Mouse (Mus musculus) intestine, postnatal 0 days (tissue): ENCODE measurements around the gene Csnk1g2. TPM values are rescaled to one million over a fixed set of nuclear protein-coding genes. Genes with fewer than 3 reads are reported as not detected.

Experiments
- ATAC-seq: fragments of 200-750 bp; cut with Nextera tagmentation; 2 replicates; pipeline ENCODE4 v1.8.0; 2017; ENCODE audit warnings: mild to moderate bottlenecking, moderate TSS enrichment, moderate library complexity
- H3K27ac ChIP-seq: fragments of 300-500 bp; sonication (generic); 2 replicates; pipeline ENCODE4 v1.5.1; 2014; ENCODE audit warnings: mild to moderate bottlenecking, low read depth, low read length, moderate library complexity
- H3K27me3 ChIP-seq: fragments of 300-500 bp; sonication (generic); replicated peaks from 2 replicates; pipeline ENCODE4 v1.6.1; 2014; ENCODE audit warnings: low read length, mixed read lengths; ENCODE audit not compliant: control insufficient read depth, insufficient read depth
- H3K36me3 ChIP-seq: fragments of 300-500 bp; sonication (generic); 2 replicates; pipeline ENCODE4 v1.6.1; 2014; ENCODE audit warnings: mild to moderate bottlenecking, moderate library complexity; ENCODE audit not compliant: control insufficient read depth, insufficient read depth
- H3K4me1 ChIP-seq: fragments of 300-500 bp; sonication (generic); replicated peaks from 2 replicates; pipeline ENCODE4 v1.6.1; 2014; ENCODE audit warnings: antibody characterized with exemption, low read length, mixed read lengths; ENCODE audit not compliant: control insufficient read depth, insufficient read depth
- H3K4me2 ChIP-seq: fragments of 300-500 bp; sonication (generic); replicated peaks from 2 replicates; pipeline ENCODE4 v1.6.1; 2014; ENCODE audit warnings: low read depth, mild to moderate bottlenecking, moderate library complexity
- H3K4me3 ChIP-seq: fragments of 300-500 bp; sonication (generic); 2 replicates; pipeline ENCODE4 v1.5.1; 2014; ENCODE audit warnings: low read depth, low read length
- H3K9ac ChIP-seq: fragments of 300-500 bp; sonication (generic); 2 replicates; pipeline ENCODE4 v1.6.1; 2014; ENCODE audit warnings: mild to moderate bottlenecking, low read depth, low read length
- H3K9me3 ChIP-seq: fragments of 300-500 bp; sonication (generic); 2 replicates; pipeline ENCODE4 v1.6.1; 2016; ENCODE audit warnings: mixed run types; ENCODE audit not compliant: control insufficient read depth
- CTCF ChIP-seq: sonication (generic); IDR thresholded peaks from 2 replicates; pipeline ENCODE4 v1.5.1; 2016; ENCODE audit warnings: low read depth, mild to moderate bottlenecking, control low read depth, antibody characterized with exemption, moderate library complexity
- WGBS: fragments of 180-500 bp; shearing (Covaris S2); extraction: QIAGEN DNeasy Blood & Tissue Kit; methylation state at CpG from one replicate; pipeline ENCODE4 v1.1.7; 2014; 5-methylcytosine and 5-hydroxymethylcytosine counted together
- polyA plus RNA-seq: library from polyadenylated mRNA; unstranded; fragments of >200 nt; fragmentation: Nextera tagmentation; extraction: Ambion mirVana; gene quantifications from 2 replicates; pipeline ENCODE4 v1.2.1, GENCODE M21; 2015

Csnk1g2 gene
- polyA plus RNA-seq, 1 experiment from 2014 or later: 97.5 TPM

DNA sequence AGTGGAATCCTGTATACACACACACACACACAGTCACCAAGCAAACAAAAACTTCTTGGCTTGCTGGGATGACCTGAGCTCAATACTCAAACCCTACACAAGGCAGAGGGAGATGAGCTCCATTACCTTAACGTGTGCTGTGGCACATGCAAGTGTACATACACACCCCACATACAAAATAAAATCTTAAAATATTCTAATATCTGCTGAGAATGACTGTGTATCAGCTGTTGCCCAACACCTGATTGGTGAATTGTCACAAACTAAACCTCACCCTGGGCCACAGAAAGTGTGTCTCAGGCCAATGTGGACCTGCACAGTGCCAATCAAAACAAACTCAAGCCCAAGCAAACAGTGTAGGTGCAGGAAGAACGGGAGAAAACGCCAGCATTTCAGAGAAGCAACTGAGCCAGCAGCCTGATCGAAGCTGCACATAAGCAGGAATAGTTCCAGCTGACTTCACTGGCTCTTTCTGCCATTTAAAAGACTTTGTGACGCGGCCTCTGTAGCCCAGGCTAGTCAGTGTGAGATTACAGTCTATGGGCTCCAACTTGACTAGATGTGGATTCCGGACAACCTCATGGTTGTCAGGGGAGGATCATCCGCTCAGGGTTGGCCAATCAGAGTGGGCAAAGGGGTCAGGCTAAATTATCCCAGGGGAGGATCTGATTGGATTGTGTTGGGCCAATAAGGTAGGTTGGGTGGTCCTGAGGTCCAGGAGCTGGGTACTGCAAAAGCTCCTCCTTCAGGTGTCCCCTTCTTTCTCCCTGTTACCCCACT, 3.0 kb upstream of the Csnk1g2 start:
- Histone ChIP-seq H3K4me2 (no peak overlapping the region), H3K9me3 (no peaks in the 10 kb centered on the region), H3K36me3 (peaks cover 10% of the 10 kb centered on the region), H3K4me3 (no peak overlapping the region), H3K4me1 (no peaks in the 10 kb centered on the region; the same call in 1 of the 2 replicates), H3K9ac (no peak overlapping the region), H3K27ac (no peak overlapping the region), H3K27me3 (no peaks in the 10 kb centered on the region)
- no peak for TF ChIP-seq CTCF
- WGBS: 48% methylated on average over 8 of the region's 8 CpGs
- no peak for ATAC-seq

DNA sequence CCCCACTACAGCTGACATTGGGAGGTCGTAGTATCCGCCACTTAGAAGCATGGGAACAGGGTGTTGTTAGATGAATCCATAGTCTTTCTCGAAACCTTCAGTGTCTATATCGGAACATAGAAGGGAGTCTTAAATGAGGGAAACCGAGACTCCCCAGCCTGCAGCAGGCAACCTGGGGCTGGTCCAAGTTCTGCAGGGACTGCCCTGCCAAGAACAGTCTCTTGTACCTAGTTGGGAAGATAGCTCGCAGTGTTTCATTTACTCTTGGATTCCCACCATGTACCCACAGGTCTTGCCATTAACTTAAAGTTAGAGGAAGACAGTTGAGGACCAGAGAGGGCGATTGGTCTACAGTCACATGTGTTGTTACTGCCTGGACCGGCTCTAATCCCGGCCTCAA, 2.3 kb upstream of the Csnk1g2 start:
- Histone ChIP-seq H3K27ac (no peak overlapping the region), H3K9me3 (no peaks in the 10 kb centered on the region), H3K36me3 (peaks cover 3% of the 10 kb centered on the region), H3K4me1 (no peaks in the 10 kb centered on the region; the same call in 1 of the 2 replicates), H3K4me2 (no peak overlapping the region), H3K27me3 (no peaks in the 10 kb centered on the region), H3K9ac (no peak overlapping the region), H3K4me3 (no peak overlapping the region)
- 87% methylated on average over 9 of the region's 9 CpGs for WGBS
- no peak for ATAC-seq
- TF ChIP-seq CTCF: no peak

DNA sequence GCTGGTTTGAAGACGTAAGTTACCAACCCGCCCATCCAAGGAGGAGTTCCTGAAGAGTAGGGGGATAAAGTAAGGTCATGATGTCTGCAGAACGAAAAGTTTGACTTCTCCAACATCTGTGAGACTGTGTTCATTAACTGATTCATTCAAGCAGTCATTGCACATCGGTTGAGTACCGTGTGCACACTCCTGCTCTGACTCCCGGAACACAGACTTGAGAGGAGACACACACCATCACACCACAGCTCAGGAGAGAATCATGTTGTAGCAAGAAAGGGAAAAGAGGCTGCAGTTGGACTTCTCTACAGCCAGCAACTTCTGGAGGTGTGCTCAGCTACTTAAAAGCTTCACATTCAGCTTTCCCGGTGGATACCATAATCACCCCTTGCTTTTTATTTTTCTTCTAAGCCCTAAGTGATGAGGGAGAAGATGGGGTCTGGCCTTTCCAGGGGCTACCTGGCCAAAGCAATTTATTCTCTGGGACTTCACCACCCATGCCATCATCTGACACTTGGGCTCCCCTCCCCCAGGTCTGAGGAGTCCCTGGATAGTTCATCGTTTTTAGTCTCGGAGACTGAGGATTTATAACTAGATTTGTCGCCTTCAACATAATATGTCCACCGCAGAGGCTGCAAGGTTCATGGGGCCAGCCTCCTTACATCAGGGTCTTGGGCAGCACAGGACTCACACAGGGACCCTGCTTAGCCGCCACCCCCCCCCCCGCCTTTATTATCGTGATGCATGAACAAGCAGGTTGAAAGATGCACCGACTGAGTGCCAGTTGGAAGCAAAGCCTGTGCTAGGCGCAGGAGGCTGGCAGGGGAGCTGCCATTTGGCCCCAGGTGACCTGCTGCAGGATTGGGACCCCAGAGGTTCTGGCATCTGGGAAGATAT, 1.6 kb upstream of the Csnk1g2 start:
- WGBS: 54% methylated on average over 16 of the region's 16 CpGs
- Histone ChIP-seq H3K4me2 (peak overlapping the region; percentile 78), H3K27ac (peak overlapping the region; percentile 76), H3K4me3 (peak overlapping the region; percentile 84), H3K36me3 (no peaks in the 10 kb centered on the region; the same call in 1 of the 2 replicates), H3K4me1 (no peaks in the 10 kb centered on the region; the same call in 1 of the 2 replicates), H3K9ac (peak overlapping the region; percentile 55), H3K27me3 (no peaks in the 10 kb centered on the region), H3K9me3 (no peaks in the 10 kb centered on the region)
- TF ChIP-seq CTCF: no peak
- no peak for ATAC-seq

DNA sequence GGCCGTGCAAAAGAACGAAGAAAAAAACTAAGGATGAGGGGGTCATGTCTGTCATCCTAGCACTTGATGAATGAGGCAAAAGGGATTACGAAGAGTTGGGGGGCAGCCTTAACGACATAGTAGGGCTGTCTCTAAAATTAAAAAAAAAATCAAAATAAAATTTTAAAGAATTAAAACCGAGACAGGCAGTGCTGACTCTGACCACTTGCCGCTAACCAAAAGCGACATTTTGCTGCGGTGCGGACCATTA, 1.0 kb upstream of the Csnk1g2 start:
- H3K9ac ChIP-seq: peak overlapping the region; percentile 55
- H3K4me2 ChIP-seq: peak overlapping the region; percentile 78
- H3K4me3 ChIP-seq: peak overlapping the region; percentile 84
- no peaks in the 10 kb centered on the region for H3K27me3 ChIP-seq
- no peaks in the 10 kb centered on the region; the same call in 1 of the 2 replicates for H3K4me1 ChIP-seq
- peak overlapping the region; percentile 76 for H3K27ac ChIP-seq
- 3% methylated on average over 9 of the region's 9 CpGs for WGBS
- no peaks in the 10 kb centered on the region for H3K36me3 ChIP-seq
- TF ChIP-seq CTCF: no peak
- H3K9me3 ChIP-seq: no peaks in the 10 kb centered on the region
- no peak for ATAC-seq

DNA sequence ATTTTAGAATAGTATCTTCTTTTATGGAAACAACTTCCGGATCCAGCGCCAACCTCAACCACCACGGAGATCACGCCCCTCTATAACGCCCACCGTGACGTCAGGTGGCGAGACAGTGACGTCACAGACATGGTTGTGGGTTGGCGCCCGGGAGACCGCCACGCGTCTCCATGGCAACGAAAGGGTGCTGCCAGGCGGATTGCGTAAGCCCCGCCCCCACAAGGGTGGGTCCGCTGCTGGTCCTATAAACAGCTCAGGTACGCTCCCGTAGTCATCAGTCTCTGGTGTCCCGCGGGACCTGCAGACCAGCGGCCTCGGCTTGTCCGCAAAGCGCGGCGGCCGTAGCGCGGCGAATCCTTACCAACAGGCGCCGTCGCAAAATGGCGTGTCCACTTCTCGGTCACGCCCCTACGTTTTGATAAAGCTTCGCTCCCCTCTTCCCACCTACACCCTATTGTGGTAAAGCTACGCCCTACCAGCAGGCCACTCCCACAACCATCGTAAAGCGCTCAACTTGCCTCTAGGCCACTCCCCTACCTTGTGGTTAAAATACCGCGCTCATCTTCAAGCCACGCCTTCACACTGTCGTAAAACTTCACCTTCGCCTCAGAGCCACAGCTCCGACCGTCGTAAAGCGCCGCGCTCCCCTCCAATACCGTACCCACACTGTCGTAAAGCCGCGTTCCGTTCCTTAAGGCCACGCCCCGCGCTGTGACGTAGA, 538 bp upstream of the Csnk1g2 start:
- no peaks in the 10 kb centered on the region for H3K27me3 ChIP-seq
- ATAC-seq: peak; percentile 94
- under 1% methylated on average over 64 of the region's 64 CpGs for WGBS
- no peaks in the 10 kb centered on the region for H3K9me3 ChIP-seq
- peak overlapping the region; percentile 92 for H3K27ac ChIP-seq
- H3K4me3 ChIP-seq: peak overlapping the region; percentile 84
- H3K36me3 ChIP-seq: no peaks in the 10 kb centered on the region
- peak overlapping the region; percentile 83 for H3K4me2 ChIP-seq
- peak overlapping the region; percentile 84 for H3K9ac ChIP-seq
- H3K4me1 ChIP-seq: no peaks in the 10 kb centered on the region; the same call in 1 of the 2 replicates
- no peak for TF ChIP-seq CTCF
